Mouse (Mus musculus): Measurements from ENCODE around the gene Rars2. TPM values are rescaled to one million over a fixed set of nuclear protein-coding genes. Genes with fewer than 3 reads are reported as not detected.

Gene Rars2
- polyA plus RNA-seq, 1 experiment from 2014 or later, result 27.4 TPM

GRCm38 (mm10) chr4:34708127-34708526 lies 93.4 kb downstream of the Rars2 start:
- ATAC-seq, result no peak
- WGBS, result 68% methylated on average over 3 of the region's 3 CpGs
- no peak for TF ChIP-seq CTCF (IDR thresholded peaks at IDR 0.05; ENCODE audit: low read depth)
- Histone ChIP-seq H3K36me3 (ENCODE audit: control insufficient read depth, insufficient read depth) (no peaks in the 10 kb centered on the region), H3K9me3 (ENCODE audit: control insufficient read depth) (no peaks in the 10 kb centered on the region), H3K4me1 (replicated peaks; ENCODE audit: control insufficient read depth, insufficient read depth, low read length) (no peaks in the 10 kb centered on the region), H3K9ac (ENCODE audit: low read depth, low read length) (no peak overlapping the region), H3K4me2 (replicated peaks; ENCODE audit: low read depth) (no peak overlapping the region), H3K27ac (ENCODE audit: low read depth, low read length) (no peak overlapping the region), H3K27me3 (replicated peaks; ENCODE audit: control insufficient read depth, insufficient read depth, low read length) (no peaks in the 10 kb centered on the region), H3K4me3 (ENCODE audit: low read depth, low read length) (no peak overlapping the region)

Other genes starting within 250 kb of the Rars2 start
- 32.2 and 36.6 TPM in 2 replicates for gene Akirin2, start 64.0 kb upstream of the Rars2 start, polyA plus RNA-seq (2015; fragmentation: Nextera tagmentation; extraction: Ambion mirVana)
- gene Orc3, start within 50 bp of the Rars2 start, polyA plus RNA-seq (2015; fragmentation: Nextera tagmentation; extraction: Ambion mirVana), result 28.3 and 30.5 TPM in 2 replicates
- 25.2 and 27.0 TPM in 2 replicates for gene Slc35a1, start 72.5 kb downstream of the Rars2 start, polyA plus RNA-seq (2015; fragmentation: Nextera tagmentation; extraction: Ambion mirVana)
- gene Cfap206, start 115.2 kb downstream of the Rars2 start, polyA plus RNA-seq (2015; fragmentation: Nextera tagmentation; extraction: Ambion mirVana), result 0.17 TPM in 1 of 2 replicates, not detected in the other
- gene Gm136, start 141.3 kb downstream of the Rars2 start, polyA plus RNA-seq (2015; fragmentation: Nextera tagmentation; extraction: Ambion mirVana), result not detected in 2 replicates
- gene Smim8, start 163.5 kb downstream of the Rars2 start, polyA plus RNA-seq (2015; fragmentation: Nextera tagmentation; extraction: Ambion mirVana), result 59.1 and 60.1 TPM in 2 replicates

Data from intestine, postnatal 0 days (tissue).